Mouse (Mus musculus) lung, postnatal 0 days (tissue): ENCODE measurements around the gene Eya2. TPM values are rescaled to one million over a fixed set of nuclear protein-coding genes. Genes with fewer than 3 reads are reported as not detected.

Experiments used
- ATAC-seq: fragments of 200-750 bp; cut with Nextera tagmentation; 2 replicates; pipeline ENCODE4 v1.8.0; 2017; ENCODE audit warnings: moderate library complexity
- DNase-seq: peaks from one replicate; pipeline ENCODE4 v3.0.0-alpha.2; 2016; ENCODE audit warnings: low spot score
- H3K27ac ChIP-seq: fragments of 300-500 bp; sonication (generic); 2 replicates; pipeline ENCODE4 v1.5.1; 2014; ENCODE audit warnings: antibody characterized with exemption, mild to moderate bottlenecking, low read length, mixed read lengths
- H3K27me3 ChIP-seq: fragments of 300-500 bp; sonication (generic); replicated peaks from 2 replicates; pipeline ENCODE4 v1.6.1; 2014; ENCODE audit warnings: low read length, mixed read lengths; ENCODE audit not compliant: insufficient read depth
- H3K36me3 ChIP-seq: fragments of 300-500 bp; sonication (generic); 2 replicates; pipeline ENCODE4 v1.6.1; 2014; ENCODE audit warnings: low read length, mixed read lengths; ENCODE audit not compliant: insufficient read depth
- H3K4me1 ChIP-seq: fragments of 300-500 bp; sonication (generic); 2 replicates; pipeline ENCODE4 v1.6.1; 2014; ENCODE audit warnings: antibody characterized with exemption, low read depth, low read length, mixed read lengths; ENCODE audit not compliant: insufficient read depth
- H3K4me2 ChIP-seq: fragments of 300-500 bp; sonication (generic); replicated peaks from 2 replicates; pipeline ENCODE4 v1.6.1; 2014; ENCODE audit warnings: low read depth, mild to moderate bottlenecking, low read length, moderate library complexity, mixed read lengths
- H3K4me3 ChIP-seq: fragments of 300-500 bp; sonication (generic); 2 replicates; pipeline ENCODE4 v1.5.1; 2014; ENCODE audit warnings: low read depth, low read length
- H3K9ac ChIP-seq: fragments of 300-500 bp; sonication (generic); replicated peaks from 2 replicates; pipeline ENCODE4 v1.6.1; 2014; ENCODE audit warnings: low read depth, mild to moderate bottlenecking
- H3K9me3 ChIP-seq: fragments of 300-500 bp; sonication (generic); 2 replicates; pipeline ENCODE4 v1.6.1; 2016; ENCODE audit warnings: low read length, mixed read lengths
- CTCF ChIP-seq: IDR thresholded peaks from 2 replicates; pipeline ENCODE4 v1.5.1; 2016; ENCODE audit warnings: antibody characterized with exemption, mild to moderate bottlenecking
- EP300 ChIP-seq: IDR thresholded peaks from 2 replicates; pipeline ENCODE4 v1.6.1; 2016; ENCODE audit warnings: antibody characterized with exemption, mild to moderate bottlenecking, control low read depth
- WGBS: fragments of 180-500 bp; shearing (Covaris S2); extraction: QIAGEN DNeasy Blood & Tissue Kit; methylation state at CpG from one replicate; pipeline ENCODE4 v1.1.7; 2014; 5-methylcytosine and 5-hydroxymethylcytosine counted together
- polyA plus RNA-seq: library from polyadenylated mRNA; unstranded; fragments of >200 nt; fragmentation: Nextera tagmentation; extraction: Ambion mirVana; gene quantifications from 2 replicates; pipeline ENCODE4 v1.2.1, GENCODE M21; 2015

The Eya2 gene
- polyA plus RNA-seq, 1 experiment from 2014 or later, result 27.8 TPM

- H3K9me3 ChIP-seq, result no peaks in the 10 kb centered on the region
- H3K4me2 ChIP-seq, result no peak overlapping the region
- H3K27me3 ChIP-seq, result no peaks in the 10 kb centered on the region
- TF ChIP-seq CTCF (peak; percentile 100), EP300 (no peak)
- 32% methylated on average over 5 of the region's 5 CpGs for WGBS
- no peak overlapping the region for H3K9ac ChIP-seq
- H3K4me1 ChIP-seq, result no peaks in the 10 kb centered on the region
- peaks cover 14% of the 10 kb centered on the region; the same call in 1 of the 2 replicates for H3K36me3 ChIP-seq
- no peak overlapping the region for H3K27ac ChIP-seq
- ATAC-seq (peak; percentile 62), DNase-seq (peak; percentile 79)
- H3K4me3 ChIP-seq, result no peak overlapping the region
These were observed 187.5 kb downstream of the Eya2 start for GRCm38 (mm10) chr2:165782324-165782723.

- H3K9me3 ChIP-seq, result no peaks in the 10 kb centered on the region
- no peak overlapping the region for H3K4me2 ChIP-seq
- H3K36me3 ChIP-seq, result peaks cover 14% of the 10 kb centered on the region
- WGBS, result 85% methylated on average over 20 of the region's 20 CpGs
- no peaks in the 10 kb centered on the region for H3K27me3 ChIP-seq
- TF ChIP-seq EP300 (no peak), CTCF (no peak)
- H3K4me1 ChIP-seq, result no peaks in the 10 kb centered on the region
- H3K4me3 ChIP-seq, result no peak overlapping the region
- DNase-seq (no peak), ATAC-seq (no peak)
- H3K9ac ChIP-seq, result no peak overlapping the region
- H3K27ac ChIP-seq, result no peak overlapping the region
These were observed 190.6 kb downstream of the Eya2 start for GRCm38 (mm10) chr2:165785312-165786036.

GRCm38 (mm10) chr2:165786467-165786866, 191.6 kb downstream of the Eya2 start:
- no peaks in the 10 kb centered on the region for H3K4me1 ChIP-seq
- no peak for ATAC-seq
- 71% methylated on average over 1 of the region's 1 CpGs for WGBS
- no peak for TF ChIP-seq EP300
- peak; percentile 47 for TF ChIP-seq CTCF
- peak; percentile 28 for DNase-seq
- H3K9ac ChIP-seq, result no peak overlapping the region
- no peak overlapping the region for H3K27ac ChIP-seq
- H3K4me2 ChIP-seq, result no peak overlapping the region
- no peaks in the 10 kb centered on the region for H3K27me3 ChIP-seq
- H3K36me3 ChIP-seq, result peaks cover 24% of the 10 kb centered on the region
- no peaks in the 10 kb centered on the region for H3K9me3 ChIP-seq
- H3K4me3 ChIP-seq, result no peak overlapping the region

GRCm38 (mm10) chr2:165788005-165788404, 193.2 kb downstream of the Eya2 start:
- DNase-seq, result peak; percentile 79
- ATAC-seq, result peak; percentile 65

GRCm38 (mm10) chr2:165788796-165789195, 194.0 kb downstream of the Eya2 start:
- Histone ChIP-seq H3K4me1 (no peaks in the 10 kb centered on the region), H3K4me3 (no peak overlapping the region), H3K9ac (no peak overlapping the region), H3K4me2 (no peak overlapping the region), H3K27me3 (no peaks in the 10 kb centered on the region), H3K36me3 (peaks cover 25% of the 10 kb centered on the region), H3K9me3 (no peaks in the 10 kb centered on the region), H3K27ac (no peak overlapping the region)
- no peak for DNase-seq
- whole genome bisulfite sequencing, result 89% methylated on average over 9 of the region's 9 CpGs
- TF ChIP-seq EP300 (no peak), CTCF (no peak)
- ATAC-seq, result no peak

More at GRCm38 (mm10) chr2:165788005-165788404, 193.2 kb downstream of the Eya2 start:
- no peak overlapping the region for H3K4me2 ChIP-seq
- H3K36me3 ChIP-seq, result peaks cover 25% of the 10 kb centered on the region
- no peaks in the 10 kb centered on the region for H3K4me1 ChIP-seq
- no peaks in the 10 kb centered on the region for H3K27me3 ChIP-seq
- no peaks in the 10 kb centered on the region for H3K9me3 ChIP-seq
- WGBS, result 34% methylated on average over 11 of the region's 11 CpGs
- H3K27ac ChIP-seq, result no peak overlapping the region
- H3K4me3 ChIP-seq, result no peak overlapping the region
- H3K9ac ChIP-seq, result no peak overlapping the region
- TF ChIP-seq EP300 (no peak), CTCF (no peak)

GRCm38 (mm10) chr2:165789667-165790066, 194.8 kb downstream of the Eya2 start:
- Histone ChIP-seq H3K9ac (no peak overlapping the region), H3K27me3 (no peaks in the 10 kb centered on the region), H3K4me1 (no peaks in the 10 kb centered on the region), H3K27ac (no peak overlapping the region), H3K9me3 (no peaks in the 10 kb centered on the region), H3K36me3 (peaks cover 20% of the 10 kb centered on the region), H3K4me3 (no peak overlapping the region), H3K4me2 (no peak overlapping the region)
- DNase-seq (no peak), ATAC-seq (no peak)
- TF ChIP-seq CTCF (no peak), EP300 (no peak)
- 85% methylated on average over 3 of the region's 3 CpGs for WGBS
